17 mouse cellular contexts compared by ENCODE assay signal in genomic region chr3:34787211-34787610, GRCm38 (mm10).
"Had no signal": no experiment of that assay in that cellular context is flagged by ENCODE, and none has a peak within 500 bp of the region (broad histone marks: within the 10 kb centered on the region; RNA-seq: fewer than 3 reads in every experiment).

No protein-coding gene starts in this region.

- H3K9ac ChIP-seq: liver, embryonic 15.5 days; liver, postnatal 0 days; lung, embryonic 15.5 days; midbrain, embryonic 12.5 days; neural tube, embryonic 12.5 days; stomach, embryonic 15.5 days had no signal

- H3K9me3 ChIP-seq: liver, embryonic 15.5 days; lung, embryonic 15.5 days; midbrain, embryonic 10.5 days; midbrain, embryonic 12.5 days; neural tube, embryonic 12.5 days; stomach, embryonic 15.5 days had no signal

- H3K4me1 ChIP-seq: liver, embryonic 15.5 days; lung, embryonic 15.5 days; midbrain, embryonic 10.5 days; midbrain, embryonic 12.5 days; neural tube, embryonic 12.5 days; stomach, embryonic 15.5 days had no signal

- H3K4me3 ChIP-seq: liver, embryonic 15.5 days; lung, embryonic 15.5 days; midbrain, embryonic 10.5 days; midbrain, embryonic 12.5 days; myocyte; neural tube, embryonic 12.5 days; stomach, embryonic 15.5 days had no signal

- DNase-seq: liver, postnatal 0 days; lung, adult 2 months; lung, postnatal 14 days; lung, postnatal 4 days; midbrain, embryonic 14.5 days; right cerebral cortex, postnatal 14 days; thymus, adult 2 months; thymus, postnatal 14 days; thymus, postnatal 36 days had no signal

- H3K36me3 ChIP-seq: liver, embryonic 15.5 days; lung, embryonic 15.5 days; midbrain, embryonic 10.5 days; midbrain, embryonic 12.5 days; neural tube, embryonic 12.5 days; stomach, embryonic 15.5 days had no signal

- H3K27ac ChIP-seq: liver, embryonic 15.5 days; lung, embryonic 15.5 days; midbrain, embryonic 10.5 days; midbrain, embryonic 12.5 days; neural tube, embryonic 12.5 days; stomach, embryonic 15.5 days; stomach, postnatal 0 days had no signal

- H3K27me3 ChIP-seq: liver, embryonic 15.5 days; lung, embryonic 15.5 days; midbrain, embryonic 12.5 days; neural tube, embryonic 12.5 days; stomach, embryonic 15.5 days had no signal
